Mouse (Mus musculus): ENCODE results near the gene Parn.

DNA sequence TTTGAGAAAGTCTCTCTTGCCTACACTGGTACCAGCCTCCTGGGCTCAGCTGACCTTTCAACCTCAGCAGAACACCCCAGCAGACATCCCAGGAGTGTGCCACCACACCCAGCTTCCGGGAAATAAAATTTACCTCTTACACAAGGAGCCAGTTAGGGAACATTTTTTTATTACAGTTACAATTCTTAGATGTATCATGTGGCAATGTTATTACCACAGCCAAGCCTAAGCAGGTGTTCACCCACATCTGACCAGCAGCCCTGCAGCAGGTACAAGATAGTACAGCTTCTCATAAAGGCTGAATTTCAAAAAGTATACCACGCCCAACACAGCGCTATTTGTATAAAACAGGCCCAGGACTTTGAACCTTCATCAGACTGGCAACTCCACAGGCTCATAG, 46.9 kb upstream of the Parn start:
- no peak for TF ChIP-seq GATA1 (IDR thresholded peaks at IDR 0.05; ENCODE audit: low read length)
- no peak for TF ChIP-seq TAL1 (IDR thresholded peaks at IDR 0.05; ENCODE audit: low read length)
